Mouse (Mus musculus) skeletal muscle tissue, postnatal 0 days (tissue): ENCODE results near the gene Naa60. TPM values are rescaled to one million over a fixed set of nuclear protein-coding genes. Genes with fewer than 3 reads are reported as not detected.

ENCODE experiments used
- microRNA-seq, 2 experiments: library from miRNA; unstranded; fragments of <30 nt; microRNA quantifications; one replicate each; pipeline ENCODE4; 2016
- polyA plus RNA-seq: library from polyadenylated mRNA; unstranded; fragments of >200 nt; fragmentation: Nextera tagmentation; extraction: Ambion mirVana; gene quantifications from 2 replicates; pipeline ENCODE4 v1.2.1, GENCODE M21; 2015

Gene Naa60
- 19.8 and 24.8 TPM in 2 replicates for polyA plus RNA-seq

DNA sequence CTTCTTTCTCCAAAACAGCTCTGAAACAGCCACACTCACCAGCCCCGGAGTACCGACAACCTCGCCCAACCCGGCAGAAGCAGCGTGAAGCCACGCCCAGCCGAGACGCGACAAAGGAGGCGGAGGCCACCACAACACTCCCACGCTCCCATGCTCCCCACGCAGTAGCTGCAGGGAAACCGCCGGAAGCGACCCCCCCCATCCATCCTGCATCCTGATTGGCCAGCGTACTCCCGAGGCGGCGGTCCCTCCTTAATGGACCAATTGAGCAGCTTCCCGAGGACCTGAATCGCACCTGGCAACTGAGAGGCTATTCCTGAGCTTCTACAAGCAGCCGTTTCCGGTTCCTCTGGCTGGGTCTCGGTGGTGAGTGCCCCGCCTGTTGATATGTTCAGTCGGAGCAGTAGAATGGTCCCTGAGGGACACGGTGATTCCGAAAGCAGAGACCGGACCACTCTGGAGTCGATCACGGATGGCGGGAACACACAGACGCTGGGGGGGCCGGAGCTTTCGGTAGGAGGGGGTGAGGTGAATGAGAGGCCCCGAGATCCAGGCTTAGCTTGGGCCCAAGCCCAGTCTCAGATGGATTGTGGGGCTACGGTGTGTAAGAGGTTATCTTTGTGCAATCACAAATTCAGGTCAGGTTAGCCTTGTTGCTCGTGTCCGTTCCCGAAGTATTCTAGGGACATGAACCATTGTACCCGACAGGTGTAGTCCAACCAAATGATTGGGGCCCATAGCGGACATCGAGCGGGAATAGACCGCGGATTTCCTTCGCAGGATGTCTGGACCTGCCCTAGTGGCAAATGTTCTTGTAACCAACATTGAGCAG, at the start of gene Naa60:
Gene Naa60 (plus strand): TSS at position 160 of the 832 bp plus-strand sequence.

DNA sequence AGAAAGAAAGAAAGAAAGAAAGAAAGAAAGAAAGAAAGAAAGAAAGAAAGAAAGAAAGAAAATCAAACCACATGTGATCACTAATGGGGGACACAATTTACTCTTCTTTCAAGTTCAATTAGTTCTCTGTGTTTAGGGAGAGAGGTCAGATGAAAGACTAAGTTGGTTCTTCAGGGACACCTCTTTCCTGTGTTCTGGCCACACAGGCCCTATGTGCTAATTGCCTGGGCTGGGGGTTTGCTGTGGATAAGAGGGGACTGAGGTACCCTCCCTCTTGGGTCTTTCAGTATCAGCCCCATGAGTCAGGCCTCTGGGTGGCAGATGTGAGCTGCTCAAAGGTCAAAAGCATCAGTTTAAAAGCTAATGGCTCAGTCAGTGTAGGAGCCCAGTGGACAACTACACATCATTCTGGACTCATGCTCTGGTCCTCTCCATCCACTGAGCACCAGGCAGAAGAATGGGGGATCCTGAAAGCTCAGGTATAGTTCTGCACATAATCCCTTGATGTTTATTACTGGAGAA, 41.5 kb upstream of the Naa60 start, which contains the start of gene Olfr15:
Gene Olfr15 (plus strand): TSS at position 291 of the 522 bp plus-strand sequence.

DNA sequence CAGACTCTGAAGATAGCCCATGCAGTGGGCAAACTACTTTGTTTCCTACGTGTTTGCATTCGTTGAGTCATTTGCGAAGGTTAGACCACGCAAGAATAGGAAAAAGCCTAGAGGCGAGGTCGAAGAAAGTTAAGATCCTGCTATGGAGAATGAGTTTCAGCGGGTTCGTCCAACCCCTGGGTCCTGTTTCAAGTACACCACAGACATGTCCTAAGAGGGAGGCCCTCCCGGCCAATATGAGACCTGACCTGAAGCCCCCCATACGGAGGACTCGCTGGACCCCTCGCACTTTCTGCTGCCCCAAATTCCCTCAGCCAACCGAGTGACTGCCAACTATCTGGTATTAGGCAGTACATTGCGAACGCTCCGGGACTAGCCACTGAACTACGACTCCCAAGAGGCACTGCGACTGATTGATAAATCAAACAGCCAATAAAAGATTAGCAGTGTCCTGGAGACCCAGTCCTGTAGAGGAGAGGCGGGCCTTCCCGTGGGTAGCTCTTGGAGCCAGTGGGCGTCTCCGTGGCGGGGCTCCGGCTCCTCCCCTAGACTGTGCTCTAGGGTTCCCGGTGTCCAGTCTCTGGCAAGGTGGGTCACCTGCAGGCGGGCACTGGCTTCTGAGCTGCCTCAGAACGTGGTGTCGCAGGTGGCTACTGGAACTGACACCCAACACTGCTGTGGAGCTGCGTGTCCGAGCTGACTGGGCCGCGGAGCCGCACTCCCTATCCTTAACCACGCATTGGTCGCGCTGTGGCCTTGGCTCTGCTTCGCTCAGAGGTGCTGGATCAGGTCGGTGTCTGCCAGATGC, 25.3 kb upstream of the Naa60 start, which contains the start of gene Zfp174:
Gene Zfp174 (plus strand): TSS at position 558 of the 808 bp plus-strand sequence.

DNA sequence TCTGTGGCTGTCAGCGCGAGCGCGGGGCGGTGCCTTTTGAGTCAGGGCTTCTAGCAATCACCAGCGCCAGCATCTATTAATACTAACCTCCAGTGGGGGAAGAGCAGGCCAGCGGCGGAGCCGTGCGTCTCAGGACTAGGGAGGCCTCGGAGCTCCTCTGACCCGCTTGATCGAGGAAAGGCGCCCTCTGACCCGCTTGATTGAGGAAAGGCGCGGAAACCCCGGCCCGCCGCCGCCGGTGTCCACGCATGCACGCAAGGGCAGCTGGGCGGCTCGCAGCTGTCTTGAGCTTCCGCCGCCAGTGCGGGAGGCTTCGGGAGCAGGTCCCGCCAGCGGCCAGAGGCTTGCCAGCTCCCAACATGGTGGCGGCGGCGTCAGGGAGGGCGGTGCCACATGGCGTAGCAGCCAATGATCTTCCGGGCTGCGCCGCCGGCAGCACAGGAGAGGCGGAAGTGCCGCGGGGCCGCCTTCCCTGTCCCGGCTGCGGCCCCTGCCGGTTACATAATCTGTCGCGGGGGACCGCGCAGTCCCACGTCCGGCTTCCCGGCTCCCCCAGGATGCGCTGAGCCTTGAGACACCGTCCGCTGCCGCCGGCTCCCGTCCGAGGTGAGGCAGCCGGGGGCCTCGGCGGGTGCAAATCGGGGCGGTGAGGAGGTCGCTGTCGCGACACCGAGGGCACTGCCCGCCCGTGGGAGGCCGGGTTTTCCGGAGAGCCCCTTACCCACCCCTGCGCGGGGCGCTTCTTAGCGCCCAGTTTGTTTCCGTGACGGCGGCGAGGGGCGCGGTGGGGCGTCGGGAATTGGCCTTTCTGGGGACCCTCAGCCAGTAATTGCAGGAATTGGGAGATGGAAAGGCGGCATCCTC, 12.3 kb downstream of the Naa60 start, which contains the start of the genes Zfp597 and Gm20695:
Gene Zfp597 (minus strand): TSS at position 361 of the 864 bp plus-strand sequence.
Gene Gm20695 (plus strand): TSS at position 448 of the 864 bp plus-strand sequence.

DNA sequence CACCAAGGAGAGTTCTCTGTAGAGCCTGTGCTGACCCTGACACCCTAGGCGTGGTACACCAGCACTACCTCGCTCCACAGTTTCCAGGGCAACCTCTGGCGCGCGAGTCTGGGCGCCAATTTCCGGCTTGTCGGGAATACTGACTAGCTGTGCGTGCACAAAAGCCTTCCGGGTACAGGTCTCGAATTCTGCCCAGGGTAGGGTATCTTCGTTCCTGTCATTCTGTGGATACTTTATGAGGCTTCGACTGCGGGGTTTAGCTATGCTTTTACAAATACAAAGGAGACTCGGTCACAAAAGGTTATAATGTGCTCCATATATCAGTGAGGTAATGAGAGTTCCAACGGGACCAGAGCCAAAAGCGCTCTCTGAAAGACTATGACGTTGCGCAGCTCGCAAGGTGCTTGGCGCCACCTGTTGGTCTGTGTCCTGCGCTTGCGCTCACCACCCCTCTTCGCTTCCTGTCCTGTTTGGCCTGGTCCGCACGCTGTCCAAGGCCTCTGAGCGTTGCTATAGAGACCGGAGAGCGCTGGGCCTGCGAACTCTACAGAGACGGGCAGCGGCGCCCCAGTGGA, 36.4 kb downstream of the Naa60 start, which contains the start of the genes 1700037C18Rik and Cluap1:
Gene 1700037C18Rik (minus strand): TSS at position 153 of the 575 bp plus-strand sequence.
Gene Cluap1 (plus strand): TSS at position 265 of the 575 bp plus-strand sequence.

Small RNAs within 50 kb of the gene (microRNA-seq; reads per million reads assigned to microRNA genes)
- 0 reads per million in 2 experiments for gene Gm23493

Other genes with a start within 250 kb of the Naa60 start
- gene Mefv, start 154.3 kb upstream of the Naa60 start, polyA plus RNA-seq: 0.05 TPM in 1 of 2 replicates, not detected in the other
- 17.8 and 18.7 TPM in 2 replicates for gene Zfp263, start 128.3 kb upstream of the Naa60 start, polyA plus RNA-seq
- gene Olfr15, start 41.5 kb upstream of the Naa60 start, polyA plus RNA-seq: not detected in 2 replicates
- gene Zfp174, start 25.1 kb upstream of the Naa60 start, polyA plus RNA-seq: 0.96 and 1.1 TPM in 2 replicates
- 3.2 and 3.9 TPM in 2 replicates for gene Zfp597, start 12.2 kb downstream of the Naa60 start, polyA plus RNA-seq
- gene Gm20695, start 12.3 kb downstream of the Naa60 start, polyA plus RNA-seq: 0.69 and 1.2 TPM in 2 replicates
- 6.0 and 6.8 TPM in 2 replicates for gene 1700037C18Rik, start 36.3 kb downstream of the Naa60 start, polyA plus RNA-seq
- gene Cluap1, start 36.4 kb downstream of the Naa60 start, polyA plus RNA-seq: 12.0 and 12.9 TPM in 2 replicates
- gene Nlrc3, start 104.3 kb downstream of the Naa60 start, polyA plus RNA-seq: 1.1 and 1.3 TPM in 2 replicates
- gene Slx4, start 131.4 kb downstream of the Naa60 start, polyA plus RNA-seq: 3.8 and 5.2 TPM in 2 replicates
- 0.69 and 1.3 TPM in 2 replicates for gene Dnase1, start 164.6 kb downstream of the Naa60 start, polyA plus RNA-seq
- 76.4 and 84.2 TPM in 2 replicates for gene Trap1, start 205.5 kb downstream of the Naa60 start, polyA plus RNA-seq